Comparison of ENCODE assay signal across 14 mouse cellular contexts in the genomic region with DNA sequence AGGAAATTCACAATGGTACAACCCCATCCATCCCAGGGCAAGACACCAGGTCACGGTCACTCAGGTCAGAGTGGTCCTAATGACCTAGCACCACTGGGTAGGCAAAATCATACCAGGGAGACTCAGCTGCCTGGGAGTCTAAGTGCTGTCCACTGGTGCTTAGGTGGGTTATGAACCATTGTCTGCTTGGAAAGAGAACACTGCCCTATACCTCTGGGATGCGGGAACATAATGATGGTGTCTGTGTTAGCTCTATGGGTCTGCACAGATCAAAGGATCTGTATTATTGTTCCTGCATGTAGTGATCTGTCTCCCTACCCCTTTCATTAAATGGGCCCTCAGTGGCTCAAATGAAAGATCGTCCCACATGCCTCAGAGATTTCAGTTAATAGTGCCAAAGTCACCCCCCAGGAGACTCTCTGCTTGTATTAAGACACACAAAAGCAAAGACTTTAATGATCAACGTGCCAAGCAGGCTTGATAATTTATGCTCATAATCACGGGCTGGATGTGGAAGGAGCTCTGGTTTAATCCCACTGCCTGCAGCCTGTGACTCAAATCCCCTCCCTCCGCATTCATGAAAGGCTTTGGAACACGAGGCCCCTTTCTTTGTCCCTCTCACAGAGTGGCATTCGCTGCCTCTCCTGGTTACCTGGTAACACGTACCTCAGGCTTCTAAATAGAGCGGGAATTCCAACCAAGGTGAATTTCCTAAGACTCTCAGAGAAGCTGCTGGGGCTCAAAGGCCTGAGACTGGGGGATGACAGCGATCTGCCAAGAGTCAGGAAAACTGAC. TPM values are rescaled to one million over a fixed set of nuclear protein-coding genes. Genes with fewer than 3 reads are reported as not detected.
DNase-seq lines count a peak whose midpoint lies in the region; ATAC-seq lines count a peak whose summit lies in the region.
"Had no signal": no experiment of that assay in that cellular context is flagged by ENCODE, and none has a peak within 500 bp of the region (broad histone marks: within the 10 kb centered on the region; RNA-seq: fewer than 3 reads in every experiment).

No protein-coding gene starts in this region.

- H3K4me2 ChIP-seq in heart, embryonic 11.5 days: peak overlapping the region; percentile 14; the same call in 1 of the 2 replicates
- H3K4me2 ChIP-seq in embryonic facial prominence, embryonic 12.5 days (replicated peaks): no peak overlapping the region
- peak overlapping the region; percentile 63 for H3K4me2 ChIP-seq in hindbrain, embryonic 13.5 days
- H3K4me2 ChIP-seq in midbrain, embryonic 16.5 days (ENCODE audit: low read length): peak overlapping the region; percentile 72
- H3K4me2 ChIP-seq: liver, embryonic 11.5 days had no signal

- peak overlapping the region; percentile 22 for H3K27ac ChIP-seq in heart, embryonic 11.5 days (ENCODE audit: low read depth, low read length)
- H3K27ac ChIP-seq in embryonic facial prominence, embryonic 12.5 days: peak overlapping the region; percentile 30; the same call in 1 of the 2 replicates
- peak overlapping the region; percentile 97 for H3K27ac ChIP-seq in hindbrain, embryonic 13.5 days
- H3K27ac ChIP-seq in midbrain, embryonic 16.5 days (ENCODE audit: low read length): peak overlapping the region; percentile 94
- H3K27ac ChIP-seq: stomach, postnatal 0 days had no signal

- ATAC-seq in heart, embryonic 11.5 days (replicated peaks; ENCODE audit: insufficient number of reproducible peaks, low FRiP score, low TSS enrichment): no peak
- no peak for ATAC-seq in embryonic facial prominence, embryonic 12.5 days (ENCODE audit: insufficient number of reproducible peaks, insufficient read depth, low FRiP score, low TSS enrichment)
- ATAC-seq in hindbrain, embryonic 13.5 days (ENCODE audit: low FRiP score): no peak
- peak; percentile 36 for ATAC-seq in midbrain, embryonic 16.5 days
- no peak for ATAC-seq in frontal cortex, adult (ENCODE audit: low TSS enrichment)

- H3K4me3 ChIP-seq in heart, embryonic 11.5 days (ENCODE audit: low read depth, low read length): no peak overlapping the region
- no peak overlapping the region for H3K4me3 ChIP-seq in embryonic facial prominence, embryonic 12.5 days
- H3K4me3 ChIP-seq in hindbrain, embryonic 13.5 days: peak overlapping the region; percentile 59
- peak overlapping the region; percentile 54 for H3K4me3 ChIP-seq in midbrain, embryonic 16.5 days (ENCODE audit: low read depth, low read length)
- H3K4me3 ChIP-seq: myocyte had no signal

- peaks cover 38% of the 10 kb centered on the region for H3K27me3 ChIP-seq in heart, embryonic 11.5 days (ENCODE audit: control insufficient read depth, insufficient read depth, low read length)
- H3K27me3 ChIP-seq in embryonic facial prominence, embryonic 12.5 days: peaks cover 61% of the 10 kb centered on the region
- H3K27me3 ChIP-seq in hindbrain, embryonic 13.5 days: peaks cover 29% of the 10 kb centered on the region
- peaks cover 5% of the 10 kb centered on the region; the same call in 1 of the 2 replicates for H3K27me3 ChIP-seq in midbrain, embryonic 16.5 days (ENCODE audit: control insufficient read depth, insufficient read depth, low read depth, low read length)

- peak overlapping the region; percentile 39; the same call in 1 of the 2 replicates for H3K9ac ChIP-seq in heart, embryonic 11.5 days (ENCODE audit: low read depth, low read length)
- no peak overlapping the region for H3K9ac ChIP-seq in embryonic facial prominence, embryonic 12.5 days
- peak overlapping the region; percentile 87 for H3K9ac ChIP-seq in hindbrain, embryonic 13.5 days
- peak overlapping the region; percentile 67 for H3K9ac ChIP-seq in midbrain, embryonic 16.5 days (ENCODE audit: low read depth, low read length)

- H3K36me3 ChIP-seq in heart, embryonic 11.5 days (ENCODE audit: control insufficient read depth, insufficient read depth, low read length): no peaks in the 10 kb centered on the region
- H3K36me3 ChIP-seq in embryonic facial prominence, embryonic 12.5 days: no peaks in the 10 kb centered on the region
- H3K36me3 ChIP-seq in hindbrain, embryonic 13.5 days: 0 out of 2 replicates have a peak, but pooled peaks cover 3% of the 10 kb centered on the region
- no peaks in the 10 kb centered on the region for H3K36me3 ChIP-seq in midbrain, embryonic 16.5 days (ENCODE audit: control insufficient read depth, insufficient read depth, low read length)

- no peaks in the 10 kb centered on the region for H3K9me3 ChIP-seq in heart, embryonic 11.5 days (replicated peaks; ENCODE audit: control insufficient read depth, low read length)
- no peaks in the 10 kb centered on the region for H3K9me3 ChIP-seq in embryonic facial prominence, embryonic 12.5 days
- H3K9me3 ChIP-seq in hindbrain, embryonic 13.5 days: no peaks in the 10 kb centered on the region
- H3K9me3 ChIP-seq in midbrain, embryonic 16.5 days (replicated peaks; ENCODE audit: control insufficient read depth, low read length, poor library complexity, severe bottlenecking): no peaks in the 10 kb centered on the region

- no peak for DNase-seq in heart, adult 9 months (ENCODE audit: low spot score in 2 of 2)
- DNase-seq in gastrocnemius, postnatal 4 days (ENCODE audit: low spot score in 2 of 2): no peak
- no peak for DNase-seq in cerebellum, postnatal 14 days
- DNase-seq: lung, postnatal 36 days; right cerebral cortex, postnatal 4 days had no signal

- 33% methylated on average over 11 of the region's 11 CpGs for WGBS in heart, embryonic 11.5 days (ENCODE audit: insufficient replicate concordance)
- 27% methylated on average over 11 of the region's 11 CpGs for WGBS in embryonic facial prominence, embryonic 12.5 days
- WGBS in hindbrain, embryonic 13.5 days: 14% methylated on average over 11 of the region's 11 CpGs
- 7% methylated on average over 11 of the region's 11 CpGs for WGBS in midbrain, embryonic 16.5 days

- H3K4me1 ChIP-seq in heart, embryonic 11.5 days (ENCODE audit: control insufficient read depth, insufficient read depth, low read length): peaks cover 49% of the 10 kb centered on the region
- H3K4me1 ChIP-seq in embryonic facial prominence, embryonic 12.5 days: peaks cover 27% of the 10 kb centered on the region
- peaks cover 90% of the 10 kb centered on the region for H3K4me1 ChIP-seq in hindbrain, embryonic 13.5 days (replicated peaks)
- peaks cover 57% of the 10 kb centered on the region for H3K4me1 ChIP-seq in midbrain, embryonic 16.5 days (ENCODE audit: control insufficient read depth, insufficient read depth, low read length)

RNA-seq across cellular contexts. Expression of a gene that starts 3.7 kb away (rescaled TPM):
- polyA plus RNA-seq in heart, embryonic 11.5 days (2014; fragmentation: Nextera tagmentation; extraction: Ambion mirVana): 16.8 and 18.4 TPM in 2 replicates
- 2.8 and 3.8 TPM in 2 replicates for polyA plus RNA-seq in embryonic facial prominence, embryonic 12.5 days (2016; fragmentation: Nextera tagmentation; extraction: Ambion mirVana)
- 50.5 and 67.0 TPM in 2 replicates for polyA plus RNA-seq in hindbrain, embryonic 13.5 days (2015; fragmentation: Nextera tagmentation; extraction: Ambion mirVana)
- polyA plus RNA-seq in midbrain, embryonic 16.5 days (2015; fragmentation: Nextera tagmentation; extraction: Ambion mirVana): 33.4 and 39.5 TPM in 2 replicates
- total RNA-seq in gastrocnemius, postnatal 4 days (2021): not detected
- total RNA-seq: hematopoietic stem cell, adult 5-6 weeks had no signal
- polyA plus RNA-seq: myocyte had no signal

RNA-seq across cellular contexts. Expression of a gene that starts 24.2 kb away (rescaled TPM):
- 33.1 and 49.0 TPM in 2 replicates for polyA plus RNA-seq in heart, embryonic 11.5 days (2014; fragmentation: Nextera tagmentation; extraction: Ambion mirVana)
- polyA plus RNA-seq in embryonic facial prominence, embryonic 12.5 days (2016; fragmentation: Nextera tagmentation; extraction: Ambion mirVana): 3.8 and 5.3 TPM in 2 replicates
- polyA plus RNA-seq in hindbrain, embryonic 13.5 days (2015; fragmentation: Nextera tagmentation; extraction: Ambion mirVana): 17.7 and 18.0 TPM in 2 replicates
- polyA plus RNA-seq in midbrain, embryonic 16.5 days (2015; fragmentation: Nextera tagmentation; extraction: Ambion mirVana): 22.7 and 24.2 TPM in 2 replicates
- 1 to 10 TPM; 1.6 to 2.4 TPM for total RNA-seq in gastrocnemius, postnatal 4 days (2021)

RNA-seq across cellular contexts. Expression of a gene that starts 25.5 kb away (rescaled TPM):
- polyA plus RNA-seq in heart, embryonic 11.5 days (2014; fragmentation: Nextera tagmentation; extraction: Ambion mirVana): 0.27 TPM in 1 of 2 replicates, not detected in the other
- polyA plus RNA-seq in embryonic facial prominence, embryonic 12.5 days (2016; fragmentation: Nextera tagmentation; extraction: Ambion mirVana): 0.13 and 0.15 TPM in 2 replicates
- 0.82 and 0.92 TPM in 2 replicates for polyA plus RNA-seq in hindbrain, embryonic 13.5 days (2015; fragmentation: Nextera tagmentation; extraction: Ambion mirVana)
- 1.0 and 1.2 TPM in 2 replicates for polyA plus RNA-seq in midbrain, embryonic 16.5 days (2015; fragmentation: Nextera tagmentation; extraction: Ambion mirVana)
- total RNA-seq in gastrocnemius, postnatal 4 days (2021): under 1 TPM in 1 of 2 experiments, not detected in 1; 0.10 TPM
- total RNA-seq: hematopoietic stem cell, adult 5-6 weeks had no signal
- polyA plus RNA-seq: myocyte had no signal

Comparison
In these comparisons a context has a peak if more than half of its experiments do, and no peak if none do; other contexts are left out.
1. H3K27ac ChIP-seq: peak in every context shown above with its lines; median percentile 97 in hindbrain, embryonic 13.5 days; 94 in midbrain, embryonic 16.5 days; 30 in embryonic facial prominence, embryonic 12.5 days; 22 in heart, embryonic 11.5 days.
2. H3K4me3 ChIP-seq: peak in hindbrain, embryonic 13.5 days (single experiment) and midbrain, embryonic 16.5 days (single experiment); none in heart, embryonic 11.5 days (single experiment) and embryonic facial prominence, embryonic 12.5 days (single experiment).